Mouse (Mus musculus) thymus, postnatal 36 days (tissue): Measurements from ENCODE around the gene Fgfr2.

Source experiments
- DNase-seq, 2 experiments: peaks; one replicate each; pipeline ENCODE4 v3.0.0; 2022; ENCODE audit warnings: mixed read lengths in 2 of 2

Gene Fgfr2

DNA sequence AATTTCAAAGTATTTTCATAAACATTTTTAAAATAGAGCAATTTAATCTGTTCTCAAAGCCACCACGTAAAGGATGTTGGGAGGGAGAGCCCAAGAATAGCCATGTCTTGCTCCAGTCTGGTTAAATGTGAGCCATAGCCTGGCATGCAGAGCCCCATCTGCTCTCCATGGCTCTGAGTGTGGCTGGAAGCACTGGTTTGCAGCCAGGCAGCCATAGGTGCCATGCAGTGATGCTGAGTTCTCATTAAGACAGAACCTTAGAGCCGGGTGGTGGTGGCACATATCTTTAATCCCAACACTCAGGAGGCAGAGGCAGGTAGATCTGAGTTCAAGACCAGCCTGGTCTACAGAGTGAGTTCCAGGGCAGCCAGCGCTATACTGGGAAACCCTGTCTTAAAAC, 2822.5 kb downstream of the Fgfr2 start:
- no peak for DNase-seq

DNA sequence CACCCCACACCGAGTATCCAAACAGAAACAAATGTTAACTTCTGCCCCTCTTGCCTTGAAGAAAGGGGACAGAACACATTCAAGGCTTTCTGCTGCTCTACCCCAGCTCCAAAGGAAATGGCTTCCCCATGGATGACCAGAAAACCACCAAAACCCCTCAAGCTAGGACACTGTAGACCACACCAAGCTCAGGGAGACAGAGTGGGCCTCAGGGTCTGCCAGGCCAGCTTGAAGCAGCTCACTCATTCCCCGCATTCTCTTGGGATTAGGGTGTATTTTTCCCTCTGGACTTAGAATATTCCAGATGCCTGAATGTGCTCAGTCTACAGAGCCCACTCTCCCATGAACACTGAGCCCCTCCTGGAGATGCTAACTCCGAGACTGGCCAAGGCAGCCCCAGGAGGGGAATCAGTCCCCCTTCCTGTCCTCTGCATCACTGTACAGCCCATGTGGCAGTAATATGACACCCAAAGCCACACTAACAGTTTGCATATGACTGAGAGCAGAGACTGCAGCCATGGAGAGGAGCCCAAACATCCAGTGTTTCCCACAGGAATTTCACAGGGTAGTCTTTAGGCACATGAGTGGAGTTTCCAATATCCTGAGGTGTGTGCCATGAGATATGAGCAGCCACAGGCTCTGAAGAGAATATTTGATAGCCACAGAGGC, 2824.1 kb downstream of the Fgfr2 start:
- no peak for DNase-seq

DNA sequence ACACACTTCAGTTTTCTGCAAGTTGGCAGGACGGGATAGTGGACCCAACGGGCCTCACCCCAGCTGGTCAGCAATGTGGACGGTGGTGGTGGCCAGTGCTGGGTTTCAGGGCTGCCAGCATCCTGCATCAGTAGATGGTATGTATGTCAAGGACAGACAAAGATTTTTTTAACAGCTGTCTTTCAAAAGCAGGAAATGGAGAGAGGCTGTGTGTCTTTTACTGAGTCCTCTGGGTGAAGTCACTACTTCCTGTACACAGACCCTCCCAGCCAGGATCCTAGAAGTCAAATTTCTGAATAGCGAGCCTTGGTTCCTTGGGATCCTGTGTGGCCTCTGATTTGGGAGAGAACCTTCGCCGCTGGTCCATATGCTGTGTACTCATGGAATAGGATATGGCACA, 2832.0 kb downstream of the Fgfr2 start:
- DNase-seq: no peak

DNA sequence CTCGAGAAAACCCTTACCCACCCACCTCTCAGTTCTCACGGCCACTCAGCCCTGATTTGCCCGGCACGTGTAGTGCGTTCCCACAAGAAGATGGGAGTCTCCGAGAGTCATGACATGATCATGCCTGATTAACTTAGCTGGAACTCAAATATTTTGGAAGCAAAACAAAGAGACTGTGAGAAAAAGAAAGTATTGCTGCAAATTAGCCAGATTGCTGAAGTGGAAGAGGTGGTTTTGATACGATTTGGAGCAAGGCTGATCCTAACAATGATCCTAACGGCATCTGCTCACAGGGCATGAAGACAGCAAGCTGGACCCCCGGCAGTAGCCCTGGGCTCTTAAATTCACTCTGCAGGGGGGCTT, 2833.7 kb downstream of the Fgfr2 start:
- no peak for DNase-seq

DNA sequence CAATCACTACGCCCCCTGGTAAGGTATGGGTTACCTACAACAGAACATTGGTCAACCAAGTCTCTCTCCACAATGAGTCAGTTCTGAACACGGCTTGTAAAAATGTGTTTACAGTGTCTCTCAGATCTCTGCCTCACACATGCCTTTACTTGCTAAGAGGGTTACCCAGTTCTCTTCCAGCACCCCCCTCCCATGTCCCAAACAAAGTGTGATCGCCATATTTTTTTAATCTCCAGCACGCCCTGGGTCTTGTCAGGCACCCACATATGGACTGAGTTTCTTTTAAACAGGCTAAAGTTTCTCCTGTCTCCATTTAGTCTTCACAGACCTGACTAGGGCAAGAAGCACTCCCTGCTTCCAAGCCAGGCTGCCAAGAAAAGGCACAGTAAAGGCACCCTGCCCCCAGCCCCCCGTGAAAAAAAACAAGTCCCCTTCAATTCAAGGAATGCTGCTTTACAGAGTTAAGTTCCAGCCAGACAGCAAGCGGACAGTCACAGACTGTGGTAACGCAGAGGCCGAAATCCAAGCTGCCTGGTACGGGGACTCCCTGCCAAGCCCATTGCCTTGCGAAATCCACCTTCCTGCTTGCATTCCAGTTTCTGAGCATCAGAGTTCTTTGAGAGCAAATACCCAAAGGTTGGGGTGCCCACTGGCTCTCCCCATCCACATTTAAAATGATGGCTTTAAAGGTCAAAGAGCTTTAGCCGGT, 2834.3 kb downstream of the Fgfr2 start:
- no peak for DNase-seq

DNA sequence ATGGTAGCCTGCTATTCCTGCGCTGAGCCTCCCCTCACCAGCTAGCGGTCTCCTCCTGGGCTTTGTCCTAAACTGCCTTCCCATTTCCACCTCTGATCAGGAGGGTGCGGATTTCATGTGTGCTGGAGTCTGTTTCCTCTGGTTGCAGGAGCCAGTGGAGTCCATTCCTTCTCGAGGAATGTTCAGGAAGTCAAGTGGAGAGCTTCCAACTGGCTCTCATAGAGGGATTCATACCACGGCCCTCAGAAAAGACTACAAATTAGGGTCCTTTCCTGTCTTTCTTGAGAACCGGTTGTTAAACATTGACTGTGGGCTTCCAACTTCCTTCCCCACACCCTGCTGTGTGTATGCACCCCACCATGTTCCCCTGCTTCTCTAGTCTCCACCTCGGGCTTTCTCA, 2834.9 kb downstream of the Fgfr2 start:
- no peak for DNase-seq

DNA sequence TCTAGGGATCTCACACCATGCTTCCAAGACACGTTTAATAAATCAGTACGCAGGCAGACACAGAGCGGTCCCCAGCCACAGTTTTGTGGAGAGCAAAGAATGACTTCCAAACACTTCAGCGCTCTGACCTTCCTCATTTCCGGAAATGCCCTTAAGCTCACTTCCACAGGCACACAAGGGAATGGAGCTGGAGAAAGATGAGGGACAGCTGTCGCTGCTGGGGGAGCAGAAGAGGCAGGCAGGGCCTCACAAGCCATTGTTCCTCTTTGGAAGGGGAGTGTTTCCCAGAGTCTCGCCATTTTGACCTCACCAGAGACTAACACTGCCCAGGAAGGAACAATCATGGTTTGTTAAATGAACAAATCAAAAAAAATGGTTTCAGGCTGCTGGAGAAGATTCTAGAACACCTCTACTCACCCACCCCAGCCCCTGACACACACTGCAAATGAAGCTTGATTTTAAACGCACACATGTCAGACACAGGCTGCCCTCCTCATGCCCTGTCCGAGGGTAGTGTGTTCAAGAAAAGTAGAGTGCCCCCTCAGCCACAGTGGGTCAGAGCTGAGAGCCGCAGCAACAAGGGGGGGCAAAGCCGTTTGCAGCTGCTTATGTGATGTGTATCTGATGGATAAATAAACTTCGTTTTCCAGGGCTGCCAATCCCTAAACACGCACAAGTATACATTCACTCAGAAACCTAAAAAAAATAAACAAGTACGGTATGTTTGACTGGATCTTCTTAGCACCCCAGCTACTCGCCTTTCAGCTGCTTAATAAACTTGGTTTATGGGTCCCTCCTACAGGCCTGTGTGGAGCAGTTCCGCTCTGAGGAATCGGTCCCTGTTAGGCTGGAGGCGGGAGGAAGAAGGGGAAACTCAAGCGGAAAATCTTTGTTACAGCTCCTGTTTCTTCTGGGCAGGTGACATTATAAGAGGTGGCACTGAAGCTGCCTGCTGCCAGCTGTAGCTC, 2844.1 kb downstream of the Fgfr2 start:
- DNase-seq: no peak

DNA sequence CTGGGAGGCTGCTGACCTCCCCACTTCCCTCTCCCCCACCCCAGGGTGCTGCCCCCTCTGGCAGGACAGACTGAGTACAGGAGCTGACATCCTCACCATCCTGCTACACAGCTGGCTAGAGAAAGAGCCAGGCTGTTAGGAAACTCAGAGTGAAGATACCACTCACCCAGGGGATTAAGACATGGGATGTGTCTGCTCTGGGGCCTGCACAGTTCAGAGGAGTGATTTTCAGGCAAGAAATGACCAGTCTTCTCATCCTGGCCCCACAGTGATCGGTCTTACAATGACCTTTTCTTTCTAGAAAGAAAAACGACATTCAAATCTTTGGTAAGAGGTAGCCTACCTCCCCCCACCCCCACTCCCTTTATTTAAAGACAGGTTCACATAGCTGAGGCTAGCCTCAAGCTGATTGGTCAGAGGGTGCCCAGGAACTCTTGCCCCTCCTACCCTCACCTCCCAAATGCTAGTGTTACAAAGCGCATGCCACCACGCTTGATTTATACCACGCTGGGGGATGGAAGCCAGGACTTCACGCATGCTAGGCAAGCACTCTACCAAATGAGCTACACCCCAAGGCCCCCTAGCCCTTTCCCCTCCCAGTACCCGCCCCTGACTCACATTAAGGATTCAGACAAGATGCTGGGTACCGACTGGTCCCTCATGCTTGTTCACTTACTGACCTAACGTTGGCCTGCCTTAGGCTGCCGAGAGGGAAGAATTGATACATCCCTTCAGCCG, 2845.0 kb downstream of the Fgfr2 start:
- no peak for DNase-seq

DNA sequence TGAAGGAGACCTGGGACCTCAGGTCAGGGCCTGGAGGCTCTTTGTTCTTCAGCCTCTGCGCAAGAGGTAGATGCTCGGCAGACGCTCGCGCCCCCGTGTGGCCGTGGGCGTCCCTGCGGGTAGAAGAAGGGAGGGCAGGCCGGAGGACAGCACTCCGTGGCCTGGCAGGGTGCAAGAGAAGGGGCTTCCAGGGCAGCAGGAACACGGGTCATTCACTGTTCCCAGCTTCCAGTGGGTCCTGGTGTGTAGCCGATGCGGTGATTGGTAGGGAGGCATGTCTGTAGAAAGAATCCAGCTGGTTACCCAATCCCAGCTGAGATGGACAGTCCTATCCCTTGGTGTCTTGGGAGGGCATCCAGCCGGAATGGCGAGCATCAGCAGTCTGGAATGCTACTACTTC, 2849.9 kb downstream of the Fgfr2 start:
- peak; percentile 47 to 49 for DNase-seq

DNA sequence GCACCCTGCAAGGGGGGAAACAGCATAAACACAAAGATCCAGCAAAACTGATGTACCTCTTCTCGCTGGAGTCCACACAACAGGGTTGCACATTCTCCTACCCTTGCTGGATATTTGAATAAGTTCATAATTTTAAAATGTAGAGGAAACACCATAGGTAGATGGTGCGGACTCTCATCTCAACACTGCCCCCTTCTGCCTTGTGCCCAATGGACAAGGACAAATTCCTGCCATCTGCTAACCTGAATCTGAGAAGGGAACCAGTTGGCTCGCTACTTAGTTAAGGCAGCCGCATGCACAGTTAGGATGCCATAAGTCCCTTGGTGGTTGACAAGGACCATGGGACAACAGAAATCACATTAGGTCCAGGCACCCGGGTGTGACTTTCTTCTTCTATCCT, 2852.3 kb downstream of the Fgfr2 start:
- DNase-seq: no peak

DNA sequence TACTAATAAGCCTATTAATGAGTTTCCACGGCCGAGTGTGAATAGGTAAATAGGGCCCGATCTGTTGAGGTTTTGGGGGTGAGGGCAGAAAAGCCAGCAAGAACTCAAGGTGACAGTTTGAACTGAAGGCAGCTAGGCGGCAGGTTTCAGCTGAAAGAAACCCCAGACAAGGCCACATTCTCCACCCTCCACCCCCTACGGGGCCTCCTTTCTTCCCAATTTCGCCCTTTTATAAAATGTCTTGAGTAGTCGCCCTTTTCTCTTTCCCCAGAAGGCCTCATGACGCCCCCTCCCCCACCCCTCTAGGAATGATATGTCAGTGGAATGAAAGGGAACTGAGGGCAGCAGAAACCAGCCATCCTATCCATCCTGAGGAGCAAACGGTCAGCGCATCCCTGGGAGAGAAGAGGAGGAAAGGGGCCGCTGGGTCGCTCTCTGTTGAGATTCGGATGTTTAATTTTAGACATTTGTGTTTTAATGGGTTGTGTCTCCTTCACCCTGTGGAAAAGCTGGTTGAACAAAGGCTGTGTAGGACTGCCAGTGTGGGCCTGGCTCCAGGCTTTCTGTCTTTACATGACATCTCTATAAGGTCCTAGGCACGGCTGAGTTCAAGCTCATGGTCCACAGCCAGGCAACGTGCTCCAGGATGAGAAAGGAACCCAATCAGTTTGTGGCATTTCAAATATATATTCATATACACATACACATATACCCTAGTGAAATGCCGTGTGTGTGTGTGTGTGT, 2853.9 kb downstream of the Fgfr2 start:
- no peak for DNase-seq

DNA sequence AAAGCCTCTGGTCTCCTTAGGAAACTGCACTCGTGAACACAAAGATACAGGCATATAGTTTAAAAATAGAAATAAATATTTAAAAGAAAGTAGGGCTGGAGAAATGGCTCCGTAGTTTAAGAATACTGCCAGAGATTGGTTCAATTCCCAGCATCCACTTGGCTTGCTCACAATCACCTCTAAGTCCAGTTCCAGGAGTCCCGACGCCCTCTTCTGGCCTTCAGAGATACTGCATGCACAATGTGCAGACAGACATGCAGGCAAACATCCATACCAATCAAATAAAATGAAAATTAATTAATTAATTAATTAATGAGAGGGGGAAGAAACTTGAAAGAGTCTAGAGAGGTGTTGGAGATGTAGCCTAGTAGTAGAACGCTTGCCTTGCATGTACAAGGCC, 2856.1 kb downstream of the Fgfr2 start:
- DNase-seq: no peak

DNA sequence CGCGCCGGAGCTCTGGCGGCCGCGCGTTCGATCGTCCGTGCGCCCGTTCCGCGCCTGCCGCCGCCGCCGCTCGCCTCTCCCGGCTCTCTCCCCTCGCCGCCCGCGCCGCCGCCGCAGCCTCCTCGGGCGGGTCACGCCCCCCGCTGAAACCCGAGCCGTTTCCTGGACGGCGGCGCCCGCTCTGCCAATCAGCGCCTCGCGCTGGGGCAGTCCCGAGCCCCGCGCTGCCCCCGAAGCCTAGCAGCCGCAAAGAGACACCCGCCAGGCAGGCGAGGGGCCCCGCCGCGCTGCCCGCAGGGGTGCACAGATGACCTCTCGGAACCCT, 2857.0 kb downstream of the Fgfr2 start:
- DNase-seq: peak; percentile 8 to 27

DNA sequence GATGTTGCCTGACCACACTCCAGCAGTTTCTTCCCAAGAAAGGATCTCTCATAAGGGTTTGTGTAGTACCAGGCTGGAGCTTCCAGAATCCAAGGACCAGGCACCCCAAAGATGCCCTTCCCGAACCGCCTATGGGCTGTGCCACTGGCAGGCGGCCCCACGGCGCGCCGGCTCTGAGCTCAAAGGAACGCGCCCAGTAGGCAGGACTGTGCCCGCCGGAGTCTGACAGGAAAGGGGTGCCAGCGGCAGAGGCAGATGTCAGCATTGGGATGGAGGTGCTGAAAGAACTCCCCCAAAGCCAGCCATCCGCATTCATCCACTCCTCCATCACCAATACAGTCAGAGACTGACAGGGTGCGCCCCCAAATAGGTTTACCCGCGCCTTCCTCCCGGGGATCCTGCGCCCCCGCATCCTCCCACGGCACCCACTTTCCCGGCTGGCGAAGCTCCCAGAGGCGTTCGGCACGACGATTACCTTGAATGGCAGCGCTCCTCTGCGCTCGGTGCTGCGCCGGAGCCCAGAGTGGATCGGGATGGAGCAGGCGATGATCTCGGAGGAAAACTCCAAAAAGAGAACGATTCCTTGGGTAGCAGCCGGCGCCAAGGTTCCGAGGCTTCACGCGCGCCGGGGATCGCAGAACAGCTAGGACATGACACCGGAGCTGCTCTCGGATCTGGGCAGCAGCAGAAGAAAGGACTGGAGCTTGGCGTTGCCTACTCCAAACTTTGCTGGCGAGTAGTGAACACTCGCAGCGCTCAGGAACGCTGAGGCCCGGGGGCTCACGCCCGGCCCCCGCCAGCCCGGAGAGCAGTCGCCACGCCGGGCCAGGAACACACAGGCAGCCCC, 2857.6 kb downstream of the Fgfr2 start:
- no peak for DNase-seq

DNA sequence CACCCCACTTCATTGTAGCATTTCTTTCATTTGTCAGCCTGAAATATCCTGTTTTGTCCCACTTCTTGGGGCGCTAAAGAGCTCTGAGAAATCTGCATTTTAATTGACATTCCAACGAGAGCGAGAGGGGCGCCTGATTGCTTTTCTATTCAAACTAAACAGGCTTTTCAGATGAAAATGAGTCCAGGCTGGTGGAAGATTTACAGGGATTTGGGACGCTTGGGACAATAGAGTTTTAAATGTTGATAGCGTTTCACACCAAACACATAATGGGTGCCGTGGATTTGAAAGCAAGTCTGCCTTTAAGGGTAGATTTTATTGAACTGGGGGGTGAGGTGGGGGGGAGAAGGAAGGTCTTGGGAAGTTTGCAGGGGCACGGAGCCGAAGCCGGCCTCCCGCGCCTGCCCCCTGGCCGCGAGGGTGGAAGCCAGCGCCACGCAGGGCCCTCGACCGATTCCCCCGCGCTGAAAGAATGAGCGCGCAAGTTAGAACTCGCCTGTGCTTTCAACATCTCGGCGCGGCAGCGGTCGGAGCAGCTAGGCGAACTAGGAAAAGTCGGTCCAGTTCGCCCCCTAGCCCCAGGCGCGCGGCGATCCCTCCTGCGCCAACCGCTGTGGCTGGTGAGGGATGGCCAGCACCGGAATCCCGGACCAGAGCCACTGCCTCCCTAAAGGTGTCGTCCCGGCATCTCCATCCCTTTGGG, 2858.4 kb downstream of the Fgfr2 start:
- DNase-seq: no peak

DNA sequence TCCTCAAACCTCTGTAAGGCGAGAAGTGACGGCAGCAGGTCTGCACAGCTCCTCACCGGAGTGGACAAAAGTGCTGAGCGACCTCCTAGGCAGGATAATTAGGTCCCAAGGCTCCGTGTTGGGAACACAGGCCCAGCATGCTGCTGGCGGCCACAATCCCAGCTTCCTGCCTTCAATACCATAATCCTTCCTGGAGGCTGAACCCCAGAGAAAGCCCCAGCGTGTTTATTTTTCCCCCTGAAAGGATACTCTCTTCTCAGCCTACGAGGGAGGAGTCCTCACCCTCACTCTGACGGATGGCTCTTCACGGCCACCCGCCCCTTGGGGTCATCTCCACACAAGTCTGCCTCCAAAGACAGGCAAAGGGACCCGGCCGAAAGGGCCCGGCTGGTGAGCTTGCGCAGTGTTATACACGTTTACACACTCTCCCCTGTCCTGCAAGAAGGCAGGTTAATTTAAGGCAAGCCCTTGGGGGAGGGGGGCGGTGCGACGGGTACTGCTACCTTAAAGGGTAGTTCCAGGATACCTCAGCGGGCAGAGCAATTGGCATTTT, 2859.3 kb downstream of the Fgfr2 start:
- no peak for DNase-seq

DNA sequence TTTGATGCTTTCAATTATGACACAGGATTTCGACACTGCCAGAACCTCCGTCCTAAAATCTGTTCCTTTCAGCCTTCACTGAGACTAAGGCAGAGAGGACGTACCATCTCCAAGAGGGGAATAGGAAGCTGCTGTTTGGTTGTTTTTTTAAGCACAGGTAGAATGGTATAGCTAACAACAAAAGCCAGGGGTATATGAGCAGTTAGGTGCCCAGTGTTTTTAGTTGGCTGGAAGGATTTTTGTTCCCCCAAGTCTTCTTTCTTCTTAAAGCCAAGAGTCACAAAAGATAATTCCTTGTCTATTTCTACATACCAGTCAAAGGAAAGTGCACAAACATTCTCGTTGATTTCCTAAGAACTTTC, 2859.9 kb downstream of the Fgfr2 start:
- DNase-seq: no peak

DNA sequence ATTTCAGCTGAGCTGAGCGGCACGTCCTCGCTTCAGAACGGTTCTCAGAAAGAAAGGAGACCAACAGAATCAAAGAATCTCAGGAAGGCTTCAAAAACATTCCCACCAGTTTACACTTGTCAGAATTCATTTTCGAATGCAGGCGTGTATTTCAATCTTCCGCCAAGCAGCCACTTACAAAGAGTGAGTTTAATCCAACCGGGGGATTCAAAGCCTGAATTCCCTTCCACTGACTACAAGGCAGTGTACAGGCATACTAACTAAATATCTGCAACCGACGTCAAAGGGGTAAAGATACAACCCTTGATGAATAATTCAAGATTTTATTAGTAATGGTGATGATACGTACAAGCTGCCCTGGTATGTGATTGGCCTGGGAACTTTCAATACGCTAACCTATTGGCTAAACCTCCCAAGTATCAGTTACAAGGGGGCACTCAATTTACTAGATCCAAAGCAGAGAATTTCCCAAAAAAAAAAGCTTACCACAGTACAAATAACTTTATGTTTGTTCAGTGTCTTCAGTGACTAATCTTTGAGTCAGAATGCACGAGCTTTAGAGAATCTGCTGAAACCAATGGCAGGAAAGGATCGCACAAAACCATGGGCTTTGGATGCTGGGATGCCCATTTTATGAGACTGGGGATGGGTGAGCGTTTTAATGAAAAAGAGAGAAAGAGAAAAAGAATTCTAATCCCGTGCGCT, 2860.5 kb downstream of the Fgfr2 start:
- no peak for DNase-seq

DNA sequence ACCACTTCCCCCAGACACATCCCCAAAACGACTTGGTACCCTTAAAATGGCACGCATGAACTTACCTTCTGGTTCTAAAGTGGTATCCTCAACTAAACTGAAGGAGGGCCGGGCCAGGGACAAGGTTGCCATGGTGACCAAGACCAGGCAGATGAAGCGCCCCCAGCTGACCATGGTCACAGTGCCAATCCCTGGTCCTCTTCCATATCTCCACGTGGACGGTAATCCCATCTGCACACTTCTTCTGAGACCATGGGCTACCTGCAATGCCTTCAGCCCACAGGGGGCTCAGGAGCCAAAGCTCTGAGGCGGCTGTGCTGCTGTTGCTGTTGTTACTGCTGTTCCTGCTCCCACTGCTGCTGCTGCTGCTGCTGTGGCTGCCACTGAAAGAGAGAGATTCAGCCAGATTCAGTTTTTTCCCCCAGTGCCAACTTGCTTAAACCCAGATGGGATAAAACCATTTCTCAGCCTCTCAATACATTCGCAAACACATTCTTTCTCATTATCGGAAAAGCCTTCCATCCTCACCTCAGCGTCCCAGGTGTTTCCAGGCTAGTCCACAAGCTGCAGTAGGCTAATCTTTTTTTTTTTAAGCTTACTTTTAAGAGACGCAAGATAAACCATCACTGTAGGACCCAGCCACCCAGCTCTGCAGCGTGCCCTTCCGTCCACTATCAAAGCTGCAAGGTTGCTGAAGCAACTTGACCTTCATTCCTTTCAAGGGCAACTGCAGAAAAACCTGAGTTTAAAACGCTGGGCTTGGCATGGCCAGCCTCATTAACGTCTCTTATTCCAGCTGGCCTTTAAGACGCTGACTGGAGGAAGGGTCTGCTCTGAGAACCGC, 2861.2 kb downstream of the Fgfr2 start:
- DNase-seq: no peak
